Mouse (Mus musculus): ENCODE measurements around the gene Ascl1.

Gene Ascl1

DNA sequence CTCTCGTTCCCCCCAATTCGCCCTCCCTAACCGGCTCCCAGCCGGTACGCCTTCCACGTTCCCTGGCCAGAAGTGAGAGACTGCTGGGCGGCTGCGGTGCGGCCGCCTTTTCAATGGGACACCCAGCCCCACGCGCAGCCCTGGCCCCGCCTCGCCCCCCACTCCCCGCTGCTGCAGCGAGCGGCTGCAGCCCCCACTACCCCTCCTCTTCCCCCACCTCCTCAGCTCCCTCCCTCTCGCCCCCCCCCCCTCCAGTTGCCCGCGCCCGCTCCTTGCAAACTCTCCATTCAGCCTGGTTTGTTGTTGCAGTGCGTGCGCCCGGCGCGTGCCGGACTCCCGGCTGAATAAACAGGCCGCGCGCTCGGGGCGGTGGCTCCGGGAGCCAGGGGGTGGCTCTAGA lies at the start of gene Ascl1:
Gene Ascl1, minus strand, starts transcription at position 85 of the 400 bp plus-strand sequence.
- DNase-seq (ENCODE audit: extremely low spot score): peak; percentile 63

DNA sequence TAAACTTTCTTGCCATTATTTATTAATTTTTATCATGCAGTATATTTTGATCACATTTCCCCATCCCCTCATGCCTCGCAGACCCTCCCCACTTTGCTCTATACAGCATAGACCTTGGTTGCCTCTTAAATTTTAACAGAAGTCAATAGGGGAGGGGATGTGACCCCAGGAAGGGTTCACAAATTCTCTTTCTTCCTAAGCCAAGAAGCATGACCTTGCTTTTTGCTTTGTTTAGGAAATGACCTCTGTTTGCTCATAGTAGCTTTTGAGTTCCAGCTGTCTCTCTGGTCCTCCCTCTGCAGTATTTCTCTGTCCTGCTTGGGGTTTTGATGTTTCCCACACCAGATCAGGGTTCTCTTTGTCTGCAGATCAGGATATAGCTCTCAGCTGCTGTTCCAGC lies 40.7 kb upstream of the Ascl1 start:
- no peak for DNase-seq (ENCODE audit: extremely low spot score)

- no peak for DNase-seq (ENCODE audit: extremely low spot score)
These were observed 28.2 kb upstream of the Ascl1 start, which contains the start of gene Pah for GRCm38 (mm10) chr10:87521646-87522045. Pah (plus strand) TSS chr10:87521795.

DNA sequence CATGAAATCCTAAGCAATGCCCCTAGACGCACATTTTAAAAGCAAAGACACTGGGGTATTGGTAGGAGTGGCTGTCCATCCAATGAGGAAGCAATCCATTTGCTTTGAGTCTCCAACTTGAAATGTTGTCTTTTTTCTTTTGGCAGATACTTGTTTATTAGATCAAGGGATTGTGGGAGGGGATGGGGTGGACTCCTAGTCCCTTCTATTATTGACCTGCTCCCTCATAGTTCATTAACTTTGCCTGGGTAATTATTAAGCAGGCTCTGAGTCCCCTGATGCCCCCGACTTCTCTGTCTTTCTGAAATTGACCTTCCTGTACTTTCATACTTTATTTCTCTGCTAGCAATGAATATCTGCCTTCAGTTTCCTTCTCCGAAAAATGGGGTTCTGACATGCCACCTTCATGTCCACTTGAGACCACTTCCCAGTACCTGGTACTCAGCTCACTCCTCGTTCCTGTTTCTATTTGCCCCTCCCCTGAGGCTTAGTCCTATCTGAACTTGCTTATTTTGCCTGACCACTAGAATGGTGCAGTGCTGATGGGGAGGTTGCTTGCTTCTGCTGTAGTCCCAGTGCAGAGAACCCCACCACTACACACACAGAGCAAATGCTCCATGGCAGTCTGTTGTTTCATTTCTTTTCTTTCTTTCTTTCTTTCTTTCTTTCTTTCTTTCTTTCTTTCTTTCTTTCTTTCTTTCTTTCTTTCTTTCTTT lies 27.1 kb upstream of the Ascl1 start:
- DNase-seq (ENCODE audit: extremely low spot score): no peak

GRCm38 (mm10) chr10:87518585-87518984 lies 25.1 kb upstream of the Ascl1 start:
- no peak for DNase-seq (ENCODE audit: extremely low spot score)

DNA sequence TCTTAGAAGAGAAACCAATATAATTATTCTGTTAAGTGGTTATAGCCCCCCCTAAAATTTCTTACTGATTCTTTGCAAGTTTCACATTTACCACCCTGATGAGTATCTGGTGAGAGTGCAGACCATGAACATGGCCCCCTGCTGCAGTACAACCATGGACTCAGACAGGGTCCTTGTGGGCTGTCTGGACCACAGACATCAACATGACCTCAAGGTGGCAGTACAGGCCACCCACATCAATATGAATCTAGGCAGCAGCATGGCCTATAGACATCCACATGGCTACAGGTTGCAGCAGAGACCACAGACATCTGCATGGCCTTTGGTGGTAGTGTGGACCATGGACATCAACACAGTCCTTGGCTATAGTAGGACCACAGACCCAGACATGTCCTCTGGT lies 19.6 kb upstream of the Ascl1 start:
- DNase-seq (ENCODE audit: extremely low spot score): no peak

DNA sequence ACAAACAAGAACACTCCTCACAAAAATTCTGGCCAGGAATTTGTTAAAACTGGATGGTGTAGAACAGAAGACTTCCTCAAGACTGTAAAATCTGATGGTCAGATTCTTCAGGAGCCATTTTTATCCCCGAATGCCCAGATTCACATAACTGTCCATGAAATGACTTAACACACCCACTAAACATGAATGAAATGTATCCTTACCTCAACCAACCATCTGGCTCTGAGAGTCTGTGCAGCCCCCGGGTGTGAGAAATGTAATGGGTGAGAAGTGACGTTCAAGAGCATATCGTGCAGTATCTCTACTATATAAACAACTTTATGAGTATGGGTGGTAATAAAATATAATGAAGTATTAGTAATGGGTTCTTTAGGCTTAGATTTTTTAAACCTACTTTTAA lies 15.1 kb upstream of the Ascl1 start:
- DNase-seq (ENCODE audit: extremely low spot score): no peak

- peak; percentile 45 for DNase-seq (ENCODE audit: extremely low spot score)
These were observed 10.5 kb upstream of the Ascl1 start for GRCm38 (mm10) chr10:87503946-87504345.

GRCm38 (mm10) chr10:87502283-87502682 lies 8.8 kb upstream of the Ascl1 start:
- peak; percentile 60 for DNase-seq (ENCODE audit: extremely low spot score)

DNA sequence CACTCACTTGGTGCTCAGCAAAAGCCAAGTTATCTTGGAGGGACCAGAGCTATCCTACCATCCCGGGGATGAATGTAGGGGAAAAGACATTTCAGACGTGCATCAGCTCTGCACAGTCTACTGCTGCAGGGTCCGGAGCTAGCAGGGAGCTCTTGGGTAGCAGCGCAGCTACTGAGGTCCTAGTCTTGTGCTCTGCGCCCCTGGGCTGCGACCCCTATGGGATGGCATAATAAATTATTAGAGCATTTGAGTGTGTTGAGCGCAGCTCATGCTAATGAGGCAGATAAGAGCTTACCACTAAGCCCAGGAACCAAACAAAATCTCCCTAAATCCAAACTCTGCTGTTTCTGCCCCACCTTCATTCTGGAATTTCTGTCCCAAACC lies 8.2 kb upstream of the Ascl1 start:
- DNase-seq (ENCODE audit: extremely low spot score): no peak

GRCm38 (mm10) chr10:87500926-87501658 lies 7.6 kb upstream of the Ascl1 start:
- DNase-seq (ENCODE audit: extremely low spot score): no peak

- no peak for DNase-seq (ENCODE audit: extremely low spot score)
These were observed 3.6 kb upstream of the Ascl1 start for GRCm38 (mm10) chr10:87497056-87497455.

GRCm38 (mm10) chr10:87494596-87494995 lies 1.1 kb upstream of the Ascl1 start:
- no peak for DNase-seq (ENCODE audit: extremely low spot score)

- DNase-seq (ENCODE audit: extremely low spot score): no peak
These were observed 716 bp upstream of the Ascl1 start for GRCm38 (mm10) chr10:87494176-87494575.

GRCm38 (mm10) chr10:87492661-87493551 lies 554 bp downstream of the Ascl1 start:
- peak; percentile 77 for DNase-seq (ENCODE audit: extremely low spot score)

DNA sequence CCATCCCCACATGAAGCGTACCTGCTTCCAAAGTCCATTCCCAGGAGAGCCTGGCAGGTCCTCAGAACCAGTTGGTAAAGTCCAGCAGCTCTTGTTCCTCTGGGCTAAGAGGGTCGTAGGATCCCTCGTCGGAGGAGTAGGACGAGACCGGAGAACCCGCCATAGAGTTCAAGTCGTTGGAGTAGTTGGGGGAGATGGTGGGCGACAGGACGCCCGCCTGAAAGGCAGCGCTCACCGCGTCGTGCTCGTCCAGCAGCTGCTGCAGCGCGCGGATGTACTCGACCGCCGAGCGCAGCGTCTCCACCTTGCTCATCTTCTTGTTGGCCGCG lies 1.2 kb downstream of the Ascl1 start:
- DNase-seq (ENCODE audit: extremely low spot score): peak; percentile 45

GRCm38 (mm10) chr10:87491485-87492040 lies 1.9 kb downstream of the Ascl1 start:
- no peak for DNase-seq (ENCODE audit: extremely low spot score)

DNA sequence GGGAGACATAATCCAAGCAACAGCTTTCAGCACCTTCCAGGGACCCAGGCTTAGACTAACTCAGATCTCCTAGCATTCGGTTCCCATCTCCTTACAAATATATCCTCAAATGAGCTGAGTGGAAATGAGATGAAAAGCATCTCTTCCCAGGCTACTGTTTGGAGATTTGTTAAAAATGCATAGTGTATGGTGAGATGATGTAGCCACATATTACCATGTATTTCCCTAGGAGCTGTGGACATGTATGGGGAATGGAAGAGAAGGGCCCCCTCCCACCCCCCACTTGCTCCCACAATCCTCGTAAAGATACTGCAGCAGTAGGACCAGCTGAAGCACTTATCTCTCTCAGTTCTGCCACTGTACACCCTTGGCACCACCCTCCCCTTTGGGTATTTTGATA lies 3.1 kb downstream of the Ascl1 start:
- no peak for DNase-seq (ENCODE audit: extremely low spot score)

GRCm38 (mm10) chr10:87489246-87490009 lies 4.0 kb downstream of the Ascl1 start:
- peak; percentile 56 for DNase-seq (ENCODE audit: extremely low spot score)

GRCm38 (mm10) chr10:87488429-87489145 lies 4.9 kb downstream of the Ascl1 start:
- peak; percentile 77 for DNase-seq (ENCODE audit: extremely low spot score)

Data from embryo, embryonic 9.5 days (tissue).